Mouse (Mus musculus) heart, embryonic 10.5 days (tissue): ENCODE measurements around the gene Zfp974. TPM values are rescaled to one million over a fixed set of nuclear protein-coding genes. Genes with fewer than 3 reads are reported as not detected.
"Not testable (repeated sequence)": the region's sequence is repeated elsewhere in the genome, so short reads cannot be mapped to it uniquely, and the experiment has no call there.

ENCODE experiments used
- DNase-seq: peaks from one replicate; pipeline ENCODE4 v3.0.0-alpha.2; 2017; ENCODE audit warnings: low spot score
- H3K27ac ChIP-seq: fragments of 300-500 bp; sonication (generic); 2 replicates; pipeline ENCODE4 v1.5.1; 2016; ENCODE audit warnings: mild to moderate bottlenecking
- H3K27me3 ChIP-seq: fragments of 300-500 bp; sonication (generic); 2 replicates; pipeline ENCODE4 v1.6.1; 2016; ENCODE audit warnings: mild to moderate bottlenecking; ENCODE audit not compliant: poor library complexity, insufficient read depth, severe bottlenecking
- H3K36me3 ChIP-seq: fragments of 300-500 bp; sonication (generic); 2 replicates; pipeline ENCODE4 v1.6.1; 2016; ENCODE audit warnings: mild to moderate bottlenecking, moderate library complexity
- H3K4me1 ChIP-seq: fragments of 300-500 bp; sonication (generic); 2 replicates; pipeline ENCODE4 v1.6.1; 2016; ENCODE audit warnings: mild to moderate bottlenecking
- H3K4me3 ChIP-seq: fragments of 300-500 bp; sonication (generic); 2 replicates; pipeline ENCODE4 v1.5.1; 2016; ENCODE audit warnings: mild to moderate bottlenecking, moderate library complexity
- H3K9me3 ChIP-seq: fragments of 300-500 bp; sonication (generic); 2 replicates; pipeline ENCODE4 v1.6.1; 2016; ENCODE audit warnings: mild to moderate bottlenecking, moderate library complexity
- WGBS: fragments of 180-500 bp; shearing (Covaris S2); methylation state at CpG from one replicate; pipeline ENCODE4 v1.1.7; 2016; 5-methylcytosine and 5-hydroxymethylcytosine counted together
- polyA plus RNA-seq: library from polyadenylated mRNA; unstranded; fragments of >200 nt; fragmentation: Nextera tagmentation; extraction: Ambion mirVana; gene quantifications from 2 replicates; pipeline ENCODE4 v1.2.1, GENCODE M21; 2016

Zfp974 gene
- polyA plus RNA-seq: 7.0 and 7.8 TPM in 2 replicates

GRCm38 (mm10) chr7:27928818-27929695, at the start of gene Zfp974:
Zfp974 (minus strand) TSS chr7:27929460.
- Histone ChIP-seq H3K9me3 (no peaks in the 10 kb centered on the region), H3K4me3 (peak within 1 kb of the TSS; percentile 68), H3K4me1 (peaks cover 14% of the 10 kb centered on the region), H3K27me3 (no peaks in the 10 kb centered on the region), H3K27ac (peak within 1 kb of the TSS; percentile 80), H3K36me3 (peaks cover 15% of the 10 kb centered on the region)
- peak; percentile 88 for DNase-seq
- WGBS: 5% methylated on average over 40 of the region's 40 CpGs

DNA sequence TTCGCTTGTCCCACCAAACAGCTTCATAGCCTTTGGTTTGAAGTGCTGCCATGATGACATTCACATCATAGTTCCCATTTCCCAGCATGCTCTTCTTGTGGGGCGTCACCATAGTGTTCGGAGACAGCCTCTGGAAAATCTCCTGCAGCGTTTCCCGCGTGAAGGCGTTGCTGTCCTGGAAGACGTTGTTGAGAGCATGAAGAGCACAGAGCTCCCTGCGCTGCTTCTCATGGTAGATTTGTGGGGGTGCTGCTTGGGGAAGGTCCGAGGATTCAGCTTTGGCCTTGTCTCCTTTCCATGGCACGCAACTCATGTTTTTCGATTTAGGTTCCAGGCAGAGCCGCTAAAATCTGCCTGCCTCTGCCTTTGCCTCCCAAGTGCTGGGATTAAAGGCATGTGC, 20.2 kb upstream of the Zfp974 start:
- not testable (repeated sequence) for H3K4me3 ChIP-seq, H3K27ac ChIP-seq, DNase-seq, H3K9me3 ChIP-seq, H3K4me1 ChIP-seq, H3K27me3 ChIP-seq, H3K36me3 ChIP-seq
- 87% methylated on average over 13 of the region's 13 CpGs for WGBS

DNA sequence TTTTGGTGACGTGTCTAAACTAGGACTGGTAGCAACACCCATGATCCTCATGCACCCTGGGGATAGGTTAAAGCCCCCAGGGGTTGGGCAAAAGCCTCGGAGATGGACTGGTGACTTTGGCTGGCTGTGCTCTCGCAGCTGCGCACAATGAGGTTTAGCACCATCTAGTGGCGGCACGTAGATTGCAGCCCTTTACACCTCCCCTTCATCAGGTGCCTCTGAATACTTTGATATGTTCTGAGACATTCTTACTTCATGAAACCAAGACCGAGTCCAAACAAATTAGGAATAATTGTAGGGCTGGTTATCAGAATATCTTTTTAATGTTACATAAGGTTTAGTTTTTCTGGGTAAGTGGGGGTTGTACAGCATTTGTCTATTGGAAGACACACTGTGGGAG, 12.6 kb upstream of the Zfp974 start:
- WGBS: 55% methylated on average over 6 of the region's 7 CpGs
- not testable (repeated sequence) for DNase-seq, H3K27ac ChIP-seq

DNA sequence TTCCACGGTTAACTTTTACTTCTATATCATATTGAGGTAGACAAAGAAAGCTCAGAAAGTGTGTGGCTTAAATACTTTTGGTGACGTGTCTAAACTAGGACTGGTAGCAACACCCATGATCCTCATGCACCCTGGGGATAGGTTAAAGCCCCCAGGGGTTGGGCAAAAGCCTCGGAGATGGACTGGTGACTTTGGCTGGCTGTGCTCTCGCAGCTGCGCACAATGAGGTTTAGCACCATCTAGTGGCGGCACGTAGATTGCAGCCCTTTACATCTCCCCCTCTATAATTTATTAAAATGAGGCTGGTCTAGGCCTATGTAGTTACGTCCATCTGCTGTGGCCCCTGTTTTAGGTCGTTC, 4.5 kb upstream of the Zfp974 start:
- not testable (repeated sequence) for H3K27ac ChIP-seq, H3K4me1 ChIP-seq, H3K27me3 ChIP-seq, H3K9me3 ChIP-seq, H3K36me3 ChIP-seq, DNase-seq
- WGBS: 27% methylated on average over 1 of the region's 9 CpGs
- peak overlapping the region; percentile 47; the same call in 1 of the 2 replicates for H3K4me3 ChIP-seq

More for the DNA sequence above, 12.6 kb upstream of the Zfp974 start:
- H3K4me3 ChIP-seq, H3K4me1 ChIP-seq, H3K27me3 ChIP-seq, H3K9me3 ChIP-seq, H3K36me3 ChIP-seq: not testable (repeated sequence)

GRCm38 (mm10) chr7:27933050-27933799, 4.0 kb upstream of the Zfp974 start:
- H3K9me3 ChIP-seq: no peaks in the 10 kb centered on the region
- peak overlapping the region; percentile 47 for H3K4me3 ChIP-seq
- WGBS: 23% methylated on average over 7 of the region's 7 CpGs
- no peaks in the 10 kb centered on the region for H3K36me3 ChIP-seq
- H3K27me3 ChIP-seq: no peaks in the 10 kb centered on the region
- peak overlapping the region; percentile 16; the same call in 1 of the 2 replicates for H3K27ac ChIP-seq
- peaks cover 14% of the 10 kb centered on the region for H3K4me1 ChIP-seq
- no peak for DNase-seq

DNA sequence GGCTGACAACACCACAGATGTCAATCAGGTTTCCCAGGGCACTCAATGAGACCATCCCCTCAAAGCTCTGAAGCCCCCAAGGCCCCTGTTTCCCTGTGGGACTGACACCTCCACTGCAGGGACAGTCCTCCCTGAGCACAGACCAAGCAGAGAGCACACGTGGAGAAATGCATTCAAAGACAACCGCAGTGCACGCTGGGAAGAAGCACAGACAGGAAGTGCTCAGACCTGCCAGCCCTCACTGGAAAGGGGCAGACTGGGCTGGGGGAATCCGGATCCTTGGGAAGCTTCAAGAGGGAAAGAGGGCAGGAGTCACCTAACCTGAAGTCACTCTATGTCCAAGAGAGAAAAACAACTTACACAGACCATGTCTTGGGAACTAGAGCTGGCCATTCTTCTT, 2.2 kb downstream of the Zfp974 start:
- H3K36me3 ChIP-seq: peaks cover 22% of the 10 kb centered on the region
- not testable (repeated sequence) for H3K9me3 ChIP-seq, H3K27ac ChIP-seq, DNase-seq, H3K4me3 ChIP-seq, H3K4me1 ChIP-seq, H3K27me3 ChIP-seq
- WGBS: 37% methylated on average over 4 of the region's 4 CpGs

DNA sequence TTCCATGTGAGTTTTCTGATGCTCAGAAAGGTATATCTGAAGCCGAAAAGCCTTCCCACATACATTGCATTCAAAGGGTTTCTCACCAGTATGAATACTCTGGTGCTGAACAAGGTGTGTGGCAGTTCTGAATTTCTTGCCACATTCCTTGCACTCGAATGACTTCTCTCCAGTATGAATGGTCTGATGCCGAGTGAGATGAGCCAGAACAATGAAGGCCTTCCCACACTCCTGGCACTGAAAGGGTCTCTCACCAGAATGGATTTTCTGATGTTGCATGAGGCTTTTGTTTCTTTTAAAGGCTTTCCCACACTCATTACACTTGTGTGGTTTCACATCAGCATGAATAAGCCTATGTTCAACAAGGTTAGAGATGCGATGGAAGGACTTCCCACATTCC, 18.3 kb downstream of the Zfp974 start:
- not testable (repeated sequence) for H3K9me3 ChIP-seq, DNase-seq, H3K27ac ChIP-seq, H3K4me3 ChIP-seq, H3K4me1 ChIP-seq, H3K27me3 ChIP-seq
- peaks cover 42% of the 10 kb centered on the region for H3K36me3 ChIP-seq
- WGBS: 86% methylated on average over 4 of the region's 4 CpGs

DNA sequence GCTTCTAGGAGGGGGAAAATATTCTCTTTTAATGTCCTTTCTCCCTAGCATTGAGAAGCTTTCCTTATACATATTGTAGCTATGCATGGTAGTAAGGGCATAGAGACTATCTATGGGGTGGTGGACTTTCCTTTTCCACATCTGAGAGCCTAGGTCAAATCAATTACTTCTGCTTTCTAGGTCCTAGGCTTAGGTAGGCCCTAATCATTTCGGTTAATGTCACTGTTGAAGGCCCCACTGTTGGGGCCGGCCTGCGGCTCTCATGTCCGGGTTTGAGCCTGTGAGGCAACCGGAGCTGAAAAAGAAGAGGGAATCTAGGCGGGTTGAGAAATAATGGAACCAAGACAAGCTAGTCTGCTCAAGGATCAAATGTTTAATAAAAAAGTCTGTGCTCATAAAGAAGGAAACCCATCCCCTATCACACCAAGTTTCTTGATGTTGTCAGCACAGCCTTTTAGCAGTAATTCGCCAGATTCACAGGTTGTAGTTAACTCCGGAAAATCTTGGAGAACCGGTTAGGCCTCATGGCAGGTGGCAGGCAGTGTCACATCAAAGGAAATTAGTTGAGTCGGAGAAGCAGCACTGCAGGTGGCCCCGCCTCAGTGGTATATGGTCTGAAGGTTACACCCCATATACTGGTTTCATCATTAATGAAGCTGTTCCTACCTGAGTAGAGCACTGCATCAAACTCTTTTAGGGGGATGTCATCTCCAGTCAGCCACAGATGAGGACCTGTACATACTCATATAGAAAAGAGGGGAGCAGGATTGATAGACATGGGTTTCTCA, 24.0 kb downstream of the Zfp974 start:
- Histone ChIP-seq H3K27me3 (no peaks in the 10 kb centered on the region), H3K36me3 (peaks cover 9% of the 10 kb centered on the region), H3K4me1 (no peaks in the 10 kb centered on the region), H3K27ac (no peak overlapping the region), H3K4me3 (no peak overlapping the region), H3K9me3 (no peaks in the 10 kb centered on the region; the same call in 1 of the 2 replicates)
- WGBS: 64% methylated on average over 11 of the region's 11 CpGs
- no peak for DNase-seq

GRCm38 (mm10) chr7:27900601-27901000, 28.7 kb downstream of the Zfp974 start:
- no peaks in the 10 kb centered on the region for H3K36me3 ChIP-seq
- no peak overlapping the region for H3K4me3 ChIP-seq
- H3K9me3 ChIP-seq: no peaks in the 10 kb centered on the region; the same call in 1 of the 2 replicates
- no peaks in the 10 kb centered on the region for H3K4me1 ChIP-seq
- DNase-seq: no peak
- WGBS: 83% methylated on average over 4 of the region's 4 CpGs
- no peaks in the 10 kb centered on the region for H3K27me3 ChIP-seq
- no peak overlapping the region for H3K27ac ChIP-seq

- no peaks in the 10 kb centered on the region; the same call in 1 of the 2 replicates for H3K9me3 ChIP-seq
- peaks cover 70% of the 10 kb centered on the region for H3K36me3 ChIP-seq
- H3K27ac ChIP-seq: no peak overlapping the region
- WGBS: 94% methylated on average over 4 of the region's 4 CpGs
- no peaks in the 10 kb centered on the region for H3K27me3 ChIP-seq
- no peak for DNase-seq
- no peaks in the 10 kb centered on the region for H3K4me1 ChIP-seq
- no peak overlapping the region for H3K4me3 ChIP-seq
These were observed 47.5 kb downstream of the Zfp974 start for GRCm38 (mm10) chr7:27881721-27882120.

- not testable (repeated sequence) for H3K4me3 ChIP-seq, DNase-seq, H3K9me3 ChIP-seq, H3K27me3 ChIP-seq, H3K27ac ChIP-seq
- WGBS: 80% methylated on average over 5 of the region's 5 CpGs
- Histone ChIP-seq H3K4me1 (peaks cover 14% of the 10 kb centered on the region), H3K36me3 (peaks cover 41% of the 10 kb centered on the region)
These were observed 66.7 kb downstream of the Zfp974 start for GRCm38 (mm10) chr7:27862578-27862977.

DNA sequence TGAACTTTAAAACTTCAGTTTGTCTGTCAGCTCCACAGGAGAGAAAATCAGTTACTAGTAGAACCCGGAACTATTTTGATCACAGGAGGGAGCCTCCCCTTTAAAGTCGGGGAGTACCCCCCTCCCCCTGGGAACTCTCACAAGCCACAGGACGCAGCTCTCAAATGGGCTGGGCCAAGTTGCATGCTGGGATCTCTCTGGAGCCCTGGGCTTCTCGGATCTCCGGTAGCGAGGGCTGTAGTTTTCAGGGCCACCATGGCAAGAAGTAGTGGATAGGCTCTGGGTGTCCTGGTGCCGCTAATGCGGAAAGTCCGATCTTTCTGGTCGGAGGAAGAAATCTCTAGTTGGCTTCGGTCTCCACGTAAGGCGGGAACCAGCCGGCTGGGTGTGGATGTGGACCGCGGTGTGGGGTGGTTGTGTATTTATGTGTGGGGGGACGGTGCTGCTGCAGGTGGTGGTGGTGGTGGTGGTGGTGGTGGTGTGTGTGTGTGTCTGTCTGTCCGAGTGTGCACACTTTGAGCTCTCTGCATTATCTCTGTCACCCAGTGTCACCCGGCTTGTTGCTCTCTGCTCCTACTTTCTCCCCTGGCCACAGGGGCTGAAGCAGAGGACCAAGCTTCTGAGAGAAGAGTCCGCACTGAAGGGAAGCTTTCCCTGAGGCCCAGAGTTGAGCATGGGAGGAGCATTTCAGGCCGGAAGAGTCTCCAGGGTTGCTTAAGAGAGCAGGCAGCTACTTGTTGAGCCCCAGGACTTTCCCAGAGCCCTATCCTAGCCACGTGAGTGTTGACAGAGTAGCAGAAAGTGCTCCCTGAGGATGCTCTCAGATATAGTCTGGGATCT, 68.6 kb downstream of the Zfp974 start:
- Histone ChIP-seq H3K36me3 (peaks cover 30% of the 10 kb centered on the region), H3K4me3 (peak overlapping the region; percentile 73), H3K27ac (peak overlapping the region; percentile 90), H3K27me3 (no peaks in the 10 kb centered on the region), H3K9me3 (no peaks in the 10 kb centered on the region), H3K4me1 (peaks cover 14% of the 10 kb centered on the region)
- DNase-seq: peak; percentile 90
- WGBS: under 1% methylated on average over 22 of the region's 22 CpGs
